Mouse (Mus musculus): ENCODE measurements around the gene Cd19.

- TF ChIP-seq POLR2A (IDR thresholded peaks at IDR 0.05; ENCODE audit: insufficient read depth, low read length) = no peak
- no peak for TF ChIP-seq CTCF (IDR thresholded peaks at IDR 0.05; ENCODE audit: low read depth, low read length)
Measured at GRCm38 (mm10) chr7:126408686-126409085, 6.0 kb downstream of the Cd19 start.

All from ES-Bruce4 (cell line).